Mouse (Mus musculus) ES-Bruce4 (cell line): ENCODE results near the gene Cers1.

Experiments used
- CTCF ChIP-seq: IDR thresholded peaks from one replicate; pipeline ENCODE4 v1.8.1; 2011; ENCODE audit warnings: low read depth, low read length
- POLR2A ChIP-seq: IDR thresholded peaks from one replicate; pipeline ENCODE4 v1.8.1; 2011; ENCODE audit warnings: low read length; ENCODE audit not compliant: insufficient read depth

- TF ChIP-seq CTCF (no peak), POLR2A (no peak)
Observed at GRCm38 (mm10) chr8:70331526-70331925, 16.0 kb downstream of the Cers1 start.
